Mouse (Mus musculus): Measurements from ENCODE around the gene Uchl1.
A peak's percentile ranks its signal among the peaks of the same experiment; 100 is the strongest.

Uchl1 gene

GRCm38 (mm10) chr5:66675983-66676382, at the start of gene Uchl1:
Gene Uchl1 (plus strand): TSS chr5:66676091.
- DNase-seq (ENCODE audit: low spot score) = peak; percentile 72

DNA sequence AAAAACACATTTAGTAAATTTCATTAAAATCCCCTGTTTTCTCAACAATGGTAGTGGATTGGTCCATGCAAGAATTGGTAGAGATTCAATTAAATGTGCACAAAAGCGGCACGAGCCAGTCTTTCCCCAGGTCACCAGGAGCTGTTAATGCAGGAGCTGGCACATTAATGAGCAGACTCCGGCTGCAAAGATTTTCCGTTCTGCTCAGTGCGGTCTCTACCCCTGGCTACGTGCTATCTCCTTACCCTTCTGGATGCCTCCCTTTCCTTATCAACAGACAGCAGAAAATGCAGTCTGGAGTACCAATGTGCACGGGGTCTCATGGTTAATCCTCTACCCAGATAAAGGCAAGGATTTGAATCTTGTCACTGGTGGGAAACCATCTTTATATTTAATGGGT, 48.1 kb upstream of the Uchl1 start:
- no peak for DNase-seq (ENCODE audit: low spot score)

GRCm38 (mm10) chr5:66635459-66636079, 40.3 kb upstream of the Uchl1 start:
- no peak for DNase-seq (ENCODE audit: low spot score)

- DNase-seq (ENCODE audit: low spot score) = no peak
Observed at GRCm38 (mm10) chr5:66642156-66642555, 33.7 kb upstream of the Uchl1 start.

DNA sequence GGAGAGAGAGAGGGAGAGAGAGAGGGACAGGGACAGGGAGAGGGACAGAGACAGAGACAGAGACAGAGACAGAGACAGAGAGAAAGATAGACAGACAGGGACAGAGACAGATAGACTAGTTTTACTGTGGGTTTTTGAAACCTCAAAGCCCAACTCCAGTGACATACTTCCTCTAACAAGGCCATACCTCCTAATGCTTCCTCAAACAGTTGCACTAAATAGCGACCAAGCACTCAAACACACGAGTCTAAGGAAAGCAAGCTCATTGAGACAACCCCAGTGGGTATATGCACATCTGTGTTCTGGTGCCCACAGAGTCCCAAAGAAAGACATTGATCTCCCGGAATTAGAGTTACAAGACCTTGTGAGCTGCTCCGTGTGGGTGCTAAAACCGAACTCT, 32.6 kb upstream of the Uchl1 start:
- DNase-seq (ENCODE audit: low spot score) = no peak

GRCm38 (mm10) chr5:66647504-66647903, 28.4 kb upstream of the Uchl1 start:
- DNase-seq (ENCODE audit: low spot score) = no peak

GRCm38 (mm10) chr5:66654220-66654619, 21.7 kb upstream of the Uchl1 start:
- no peak for DNase-seq (ENCODE audit: low spot score)

- no peak for DNase-seq (ENCODE audit: low spot score)
Observed at GRCm38 (mm10) chr5:66675189-66675890, 551 bp upstream of the Uchl1 start.

DNA sequence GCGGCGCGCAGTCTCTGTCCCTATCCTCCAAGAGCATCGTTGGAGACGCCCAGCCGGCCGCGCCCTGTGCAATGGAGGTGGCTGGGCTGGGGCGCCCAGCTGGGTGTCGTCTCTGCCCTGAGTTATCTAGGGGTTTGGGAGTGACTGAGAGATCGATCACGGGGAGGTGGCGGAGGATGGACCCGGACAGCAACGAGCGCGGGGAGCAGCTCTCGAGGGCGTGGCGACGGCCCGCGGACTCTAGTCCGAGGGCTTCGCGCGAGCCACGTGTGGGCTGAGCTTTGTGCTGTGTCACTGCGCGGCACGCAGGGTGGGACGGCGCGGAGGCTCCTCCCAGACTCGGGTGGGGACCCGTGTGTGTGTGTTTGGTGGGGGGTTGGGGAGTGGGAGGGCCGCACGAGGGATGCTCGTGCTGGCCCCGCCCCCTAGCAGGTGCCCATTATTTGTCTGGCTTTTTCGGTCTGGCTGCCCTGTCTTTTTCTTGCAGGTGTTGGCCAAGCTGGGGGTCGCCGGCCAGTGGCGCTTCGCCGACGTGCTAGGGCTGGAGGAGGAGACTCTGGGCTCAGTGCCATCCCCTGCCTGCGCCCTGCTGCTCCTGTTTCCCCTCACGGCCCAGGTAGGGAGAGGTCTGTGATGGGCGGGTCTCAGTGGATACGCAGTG, 696 bp downstream of the Uchl1 start:
- no peak for DNase-seq (ENCODE audit: low spot score)

DNA sequence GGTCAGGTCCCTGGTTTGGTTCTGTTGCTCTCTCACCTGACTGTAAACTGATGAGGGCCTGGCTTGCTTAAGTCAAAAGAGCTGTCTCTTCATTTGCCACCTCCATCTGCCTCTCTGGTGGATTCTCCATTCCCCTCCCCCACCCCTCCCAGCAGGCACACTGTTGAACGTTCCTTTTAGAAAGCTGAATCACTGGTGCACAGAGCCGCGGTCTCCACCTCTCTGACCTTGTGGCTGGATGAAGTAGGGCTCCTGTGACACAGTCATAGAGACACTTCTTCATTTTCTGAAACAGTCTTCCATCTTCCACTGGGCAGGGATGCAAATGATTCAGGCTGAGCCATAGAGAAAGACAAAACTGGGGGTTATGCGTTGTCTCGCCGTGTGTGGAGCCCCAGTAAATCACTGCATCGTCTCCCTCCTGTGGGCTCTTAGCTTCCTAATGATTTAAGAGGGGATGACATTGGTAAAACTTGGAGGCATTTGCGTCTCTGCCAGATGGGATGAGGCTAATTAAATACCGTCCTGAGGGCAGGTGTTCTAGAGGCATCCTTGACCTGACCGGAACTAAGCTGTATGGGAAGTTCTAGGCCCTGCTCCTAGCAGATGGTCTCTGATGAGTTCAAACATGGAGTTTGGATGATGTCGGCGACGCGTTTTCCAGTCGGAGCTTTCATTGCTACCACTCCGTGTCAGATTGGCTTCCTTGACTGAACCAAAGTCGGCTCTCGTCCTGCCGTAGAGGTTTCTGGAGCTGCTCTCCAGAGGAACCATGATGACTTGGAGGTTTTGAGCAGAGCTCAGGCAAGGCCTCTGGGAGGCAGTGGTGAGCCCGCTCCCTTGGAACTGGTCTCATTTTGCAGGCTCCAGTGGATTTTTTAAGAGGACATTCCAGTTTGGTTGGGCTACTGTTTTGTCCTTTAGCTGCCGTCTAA, 1.8 kb downstream of the Uchl1 start:
- DNase-seq (ENCODE audit: low spot score) = no peak

DNA sequence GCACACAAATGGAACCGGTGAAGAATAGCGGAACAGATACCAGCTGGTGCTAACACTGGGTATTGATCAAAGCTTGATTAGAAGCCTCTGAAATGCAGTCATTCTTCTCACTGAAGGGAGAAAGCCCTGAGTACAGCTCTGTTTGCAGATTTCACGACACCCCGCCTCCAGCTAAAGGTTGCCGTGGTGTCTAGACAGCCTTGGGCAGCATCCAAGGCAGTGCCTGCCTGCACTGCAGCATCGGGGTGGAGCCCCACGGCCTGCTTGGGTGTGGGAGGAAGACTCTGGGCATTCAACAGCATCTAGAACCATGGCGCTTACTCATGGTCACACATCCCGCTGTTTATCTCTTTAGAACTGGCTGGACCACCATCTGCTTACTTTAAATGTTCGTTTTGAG, 3.3 kb downstream of the Uchl1 start:
- no peak for DNase-seq (ENCODE audit: low spot score)

GRCm38 (mm10) chr5:66685930-66686329, 10.0 kb downstream of the Uchl1 start:
- DNase-seq (ENCODE audit: low spot score) = no peak

DNA sequence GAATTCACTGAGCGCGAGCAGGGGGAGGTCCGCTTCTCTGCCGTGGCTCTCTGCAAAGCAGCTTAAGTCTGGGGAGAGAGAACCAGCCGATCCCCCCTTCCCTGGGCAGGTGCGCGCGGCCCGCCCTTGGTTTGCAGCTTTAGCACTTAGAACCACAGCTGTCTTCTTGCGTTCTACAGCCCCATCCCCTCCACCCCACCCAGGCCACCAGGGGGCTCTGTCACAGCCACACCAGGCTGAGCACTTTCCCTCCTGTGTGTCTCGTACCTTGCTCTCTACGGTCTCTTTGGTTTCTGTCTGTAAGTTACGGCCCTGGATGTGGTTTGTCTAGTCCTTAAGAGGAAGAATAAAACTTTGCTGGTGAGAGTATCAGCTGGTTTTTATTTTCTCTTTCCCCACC, 11.0 kb downstream of the Uchl1 start:
- DNase-seq (ENCODE audit: low spot score) = no peak

- no peak for DNase-seq (ENCODE audit: low spot score)
Observed at GRCm38 (mm10) chr5:66687737-66688136, 11.8 kb downstream of the Uchl1 start.

DNA sequence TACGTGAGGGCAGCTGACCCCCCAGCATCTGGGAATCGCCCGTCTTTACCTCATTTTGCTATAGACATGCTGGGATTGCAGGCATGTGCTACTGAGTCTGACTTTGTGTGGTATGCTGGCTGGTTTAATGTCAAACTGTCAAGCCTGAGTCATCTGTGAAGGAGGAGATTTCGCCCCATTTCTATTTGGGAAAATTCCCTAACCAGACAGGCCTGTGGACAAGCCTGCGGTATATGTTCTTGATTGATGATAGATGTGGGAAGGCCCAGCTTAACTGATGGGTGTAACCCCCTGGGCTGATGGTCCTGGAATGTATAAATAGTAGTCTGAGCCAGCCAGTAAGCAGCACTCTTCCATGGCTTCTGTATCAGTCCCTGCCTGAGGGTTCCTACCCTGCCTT, 12.4 kb downstream of the Uchl1 start:
- DNase-seq (ENCODE audit: low spot score) = no peak

DNA sequence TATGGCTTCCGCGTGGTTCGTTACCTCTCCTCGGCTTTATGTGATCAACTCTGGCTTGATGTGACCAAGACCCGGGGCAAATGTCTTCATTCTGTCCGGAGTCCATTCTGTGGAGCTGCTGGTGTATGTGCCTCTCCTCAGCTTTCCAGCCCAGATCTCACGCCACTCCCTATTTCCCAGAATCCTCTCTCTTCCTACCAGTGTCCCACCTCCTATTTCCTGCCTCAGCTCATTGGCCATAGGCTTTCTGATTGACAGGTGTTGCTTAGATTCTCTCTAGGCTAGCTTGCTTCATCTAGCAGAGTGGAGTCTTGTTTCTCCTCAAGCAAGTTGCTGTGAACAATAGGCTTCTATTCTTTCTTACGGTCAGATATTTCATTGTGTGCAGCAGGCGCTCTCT, 13.9 kb downstream of the Uchl1 start:
- no peak for DNase-seq (ENCODE audit: low spot score)

DNA sequence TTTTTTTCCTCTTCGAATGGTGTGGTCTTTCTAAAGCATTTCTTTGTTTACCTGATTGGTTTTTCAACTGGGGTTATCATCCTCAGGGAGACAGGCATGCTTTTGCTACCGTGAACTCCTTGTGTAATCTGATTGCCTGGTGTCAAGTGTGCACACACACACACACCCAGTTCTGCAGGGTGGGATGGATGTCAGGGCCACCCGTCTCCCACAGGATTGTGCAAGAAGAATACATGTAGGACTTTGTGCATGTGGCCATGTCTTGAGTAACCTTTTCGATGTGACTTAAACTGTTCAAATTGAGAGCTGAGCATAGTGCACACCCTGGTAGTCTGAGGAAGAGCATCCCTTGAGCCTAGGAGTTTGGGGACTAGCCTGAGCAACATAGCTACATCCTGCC, 17.3 kb downstream of the Uchl1 start:
- DNase-seq (ENCODE audit: low spot score) = no peak

DNA sequence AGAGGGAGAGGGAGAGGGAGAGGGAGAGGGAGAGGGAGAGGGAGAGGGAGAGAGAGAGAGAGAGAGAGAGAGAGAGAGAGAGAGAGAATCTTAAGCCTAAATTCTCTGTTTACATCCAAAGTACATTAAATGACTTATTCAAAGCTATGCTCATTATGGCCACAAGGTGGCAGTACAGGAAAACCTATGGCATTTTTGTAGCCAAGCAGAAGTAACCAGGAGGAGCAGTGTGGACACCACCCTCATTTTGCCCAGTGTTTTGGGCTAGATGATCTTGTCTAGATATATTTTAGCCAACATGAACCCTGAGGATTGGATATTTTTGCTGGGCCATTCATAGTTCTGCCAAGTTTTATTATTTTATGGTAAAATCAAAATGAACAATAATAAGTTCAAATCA, 21.2 kb downstream of the Uchl1 start:
- no peak for DNase-seq (ENCODE audit: low spot score)

GRCm38 (mm10) chr5:66699911-66700310, 24.0 kb downstream of the Uchl1 start:
- DNase-seq (ENCODE audit: low spot score) = no peak

DNA sequence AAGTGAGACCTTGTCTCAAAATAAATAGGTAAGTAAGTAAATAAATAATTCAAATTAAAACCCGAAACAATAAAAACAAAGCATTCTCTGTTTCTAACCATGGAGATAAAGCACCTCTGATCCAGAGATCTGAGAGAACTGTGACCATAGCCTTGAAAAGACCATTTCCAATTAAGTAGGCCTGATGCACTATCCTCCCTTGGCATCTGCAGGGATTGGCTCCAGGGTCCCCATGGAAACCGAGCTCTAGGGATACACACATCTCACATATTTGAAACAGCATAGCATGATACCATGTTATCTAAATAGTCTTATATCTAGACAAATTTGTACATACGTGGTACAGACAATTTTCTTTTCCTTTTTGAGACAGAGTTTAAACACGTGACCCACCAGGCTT, 26.1 kb downstream of the Uchl1 start:
- DNase-seq (ENCODE audit: low spot score) = no peak

DNA sequence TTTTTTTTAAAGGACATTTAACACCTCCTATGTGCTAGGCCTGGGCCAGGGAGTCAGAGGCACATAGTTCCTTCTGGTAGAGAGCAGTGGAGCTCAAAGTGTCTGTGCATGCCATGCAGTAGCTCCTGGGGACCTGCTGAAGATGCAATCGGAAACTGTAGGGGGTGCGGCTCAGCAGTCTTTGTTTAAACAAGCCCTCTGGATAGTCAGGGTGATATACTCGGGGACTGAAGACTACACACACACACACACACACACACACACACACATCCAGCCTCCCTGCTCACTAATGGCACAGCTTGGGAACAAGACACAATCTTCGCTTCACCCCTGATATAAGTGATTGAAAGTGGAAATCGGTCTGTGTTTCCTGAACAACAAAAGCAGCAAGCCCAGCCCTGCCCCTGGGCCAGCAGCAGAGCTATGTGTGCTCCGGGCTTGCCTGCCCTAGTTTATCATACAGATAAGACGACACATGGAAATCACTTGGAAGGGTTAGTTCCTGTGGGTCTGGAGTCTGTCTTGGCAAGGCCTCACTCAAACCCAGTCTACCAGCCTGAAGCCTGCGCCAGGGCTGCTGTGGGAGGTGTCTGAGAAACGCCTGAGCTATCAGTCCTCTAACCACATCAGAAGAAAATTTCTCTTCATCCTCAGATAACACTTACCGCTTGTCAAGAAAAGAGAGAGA, 27.6 kb downstream of the Uchl1 start:
- peak; percentile 43 for DNase-seq (ENCODE audit: low spot score)

GRCm38 (mm10) chr5:66707859-66708258, 32.0 kb downstream of the Uchl1 start:
- DNase-seq (ENCODE audit: low spot score) = no peak
